Mouse (Mus musculus) E14TG2a.4 (cell line): Measurements from ENCODE around the gene Rnf114.

Experiments
- H3K27me3 ChIP-seq: 2 replicates; pipeline ENCODE4 v1.6.1; 2014; ENCODE audit warnings: low read length, control low read depth; ENCODE audit not compliant: insufficient read depth
- H3K36me3 ChIP-seq: 2 replicates; pipeline ENCODE4 v1.6.1; 2014; ENCODE audit warnings: low read length, control low read depth; ENCODE audit not compliant: insufficient read depth
- H3K4me1 ChIP-seq: replicated peaks from 2 replicates; pipeline ENCODE4 v1.6.1; 2014; ENCODE audit warnings: low read depth, low read length, control low read depth
- H3K4me3 ChIP-seq: replicated peaks from 2 replicates; pipeline ENCODE4 v1.5.1; 2014; ENCODE audit warnings: mild to moderate bottlenecking, low read length
- H3K9me3 ChIP-seq: 2 replicates; pipeline ENCODE4 v1.6.1; 2014; ENCODE audit warnings: low read length, control low read depth
- CTCF ChIP-seq: conservative IDR thresholded peaks from 2 replicates; pipeline ENCODE4 v1.5.1; 2014; ENCODE audit warnings: low read length
- NANOG ChIP-seq: IDR thresholded peaks from 2 replicates; pipeline ENCODE4 v1.6.1; 2014; ENCODE audit warnings: borderline replicate concordance, low read length, mixed read lengths
- POU5F1 ChIP-seq: IDR thresholded peaks from 2 replicates; pipeline ENCODE4 v1.6.1; 2014; ENCODE audit warnings: low read length, borderline replicate concordance

The Rnf114 gene

GRCm38 (mm10) chr2:167565312-167565656 lies 72.8 kb downstream of the Rnf114 start:
- Histone ChIP-seq H3K9me3 (no peaks in the 10 kb centered on the region), H3K4me1 (peaks cover 48% of the 10 kb centered on the region), H3K4me3 (no peak overlapping the region; the same call in 1 of the 2 replicates), H3K27me3 (peaks cover 63% of the 10 kb centered on the region), H3K36me3 (no peaks in the 10 kb centered on the region)
- TF ChIP-seq POU5F1 (no peak), NANOG (no peak), CTCF (no peak)

GRCm38 (mm10) chr2:167565682-167566081 lies 73.2 kb downstream of the Rnf114 start:
- no peaks in the 10 kb centered on the region for H3K9me3 ChIP-seq
- TF ChIP-seq POU5F1 (no peak), NANOG (no peak), CTCF (no peak)
- peaks cover 63% of the 10 kb centered on the region for H3K27me3 ChIP-seq
- H3K36me3 ChIP-seq, result no peaks in the 10 kb centered on the region
- peaks cover 49% of the 10 kb centered on the region for H3K4me1 ChIP-seq
- H3K4me3 ChIP-seq, result peak overlapping the region; percentile 57
